8 mouse cellular contexts compared by ENCODE assay signal in genomic region chr11:88400235-88400634, GRCm38 (mm10).
DNase-seq lines count a peak whose midpoint lies in the region.

No protein-coding gene starts in this region.

- peak; percentile 83 for DNase-seq in left cerebral cortex, postnatal 4 days
- DNase-seq in left cerebral cortex, postnatal 14 days (ENCODE audit: low spot score in 2 of 2), result no peak
- DNase-seq in adrenal gland, adult 8-10 months, result peak; percentile 20
- DNase-seq in cerebellum, postnatal 36 days, result peak; percentile 52 to 69
- DNase-seq in lung, postnatal 10 days, result peak; percentile 18
- DNase-seq in retina, embryonic 14.5 days (ENCODE audit: low spot score), result no peak
- no peak for DNase-seq in left cerebral cortex, postnatal 36 days (ENCODE audit: low spot score in 2 of 2)
- DNase-seq in liver, result no peak

- intact Hi-C loops in left cerebral cortex, postnatal 4 days (cut with DNase I), result no loop called here
- intact Hi-C loops in left cerebral cortex, postnatal 14 days (cut with DNase I), result no loop called here
- intact Hi-C loops in left cerebral cortex, postnatal 36 days (cut with DNase I), result no loop called here

Comparison
In these comparisons a context has a peak if more than half of its experiments do, and no peak if none do; other contexts are left out.
1. DNase-seq: peak in left cerebral cortex, postnatal 4 days (single experiment), adrenal gland, adult 8-10 months (single experiment), cerebellum, postnatal 36 days (2 of 2) and lung, postnatal 10 days (single experiment); none in left cerebral cortex, postnatal 14 days (0 of 2), retina, embryonic 14.5 days (single experiment), left cerebral cortex, postnatal 36 days (0 of 2) and liver (single experiment).